Mouse (Mus musculus) forebrain, embryonic 15.5 days (tissue): ENCODE data around the gene Acy3. TPM values are rescaled to one million over a fixed set of nuclear protein-coding genes. Genes with fewer than 3 reads are reported as not detected.
"Not testable (repeated sequence)": the region's sequence is repeated elsewhere in the genome, so short reads cannot be mapped to it uniquely, and the experiment has no call there.

Experiments
- ATAC-seq: fragments of 200-750 bp; cut with Nextera tagmentation; replicated peaks from 2 replicates; pipeline ENCODE4 v1.8.0; 2017; ENCODE audit warnings: mild to moderate bottlenecking, moderate TSS enrichment, moderate library complexity
- H3K27ac ChIP-seq: fragments of 300-500 bp; sonication (generic); replicated peaks from 2 replicates; pipeline ENCODE4 v1.5.1; 2015; ENCODE audit warnings: mild to moderate bottlenecking, inconsistent platforms
- H3K27me3 ChIP-seq: fragments of 300-500 bp; sonication (generic); 2 replicates; pipeline ENCODE4 v1.6.1; 2015; ENCODE audit warnings: inconsistent platforms
- H3K36me3 ChIP-seq: fragments of 300-500 bp; sonication (generic); 2 replicates; pipeline ENCODE4 v1.6.1; 2015; ENCODE audit warnings: mild to moderate bottlenecking, inconsistent platforms
- H3K4me1 ChIP-seq: fragments of 300-500 bp; sonication (generic); 2 replicates; pipeline ENCODE4 v1.6.1; 2015; ENCODE audit warnings: inconsistent platforms
- H3K4me2 ChIP-seq: fragments of 300-500 bp; sonication (generic); replicated peaks from 2 replicates; pipeline ENCODE4 v1.6.1; 2015; ENCODE audit warnings: mild to moderate bottlenecking, inconsistent platforms
- H3K4me3 ChIP-seq: fragments of 300-500 bp; sonication (generic); 2 replicates; pipeline ENCODE4 v1.5.1; 2015; ENCODE audit warnings: mild to moderate bottlenecking, inconsistent platforms
- H3K9ac ChIP-seq: fragments of 300-500 bp; sonication (generic); replicated peaks from 2 replicates; pipeline ENCODE4 v1.6.1; 2015; ENCODE audit warnings: mild to moderate bottlenecking, inconsistent platforms
- H3K9me3 ChIP-seq: fragments of 300-500 bp; sonication (generic); 2 replicates; pipeline ENCODE4 v1.6.1; 2016; ENCODE audit warnings: inconsistent platforms
- WGBS: fragments of 180-500 bp; shearing (Covaris S2); methylation state at CpG from one replicate; pipeline ENCODE4 v1.1.7; 2015; ENCODE audit warnings: mixed read lengths; 5-methylcytosine and 5-hydroxymethylcytosine counted together
- polyA plus RNA-seq: library from polyadenylated mRNA; unstranded; fragments of >200 nt; fragmentation: Nextera tagmentation; extraction: Ambion mirVana; gene quantifications from 2 replicates; pipeline ENCODE4 v1.2.1, GENCODE M21; 2015

The Acy3 gene
- polyA plus RNA-seq, 1 experiment from 2014 or later: 1.3 TPM

DNA sequence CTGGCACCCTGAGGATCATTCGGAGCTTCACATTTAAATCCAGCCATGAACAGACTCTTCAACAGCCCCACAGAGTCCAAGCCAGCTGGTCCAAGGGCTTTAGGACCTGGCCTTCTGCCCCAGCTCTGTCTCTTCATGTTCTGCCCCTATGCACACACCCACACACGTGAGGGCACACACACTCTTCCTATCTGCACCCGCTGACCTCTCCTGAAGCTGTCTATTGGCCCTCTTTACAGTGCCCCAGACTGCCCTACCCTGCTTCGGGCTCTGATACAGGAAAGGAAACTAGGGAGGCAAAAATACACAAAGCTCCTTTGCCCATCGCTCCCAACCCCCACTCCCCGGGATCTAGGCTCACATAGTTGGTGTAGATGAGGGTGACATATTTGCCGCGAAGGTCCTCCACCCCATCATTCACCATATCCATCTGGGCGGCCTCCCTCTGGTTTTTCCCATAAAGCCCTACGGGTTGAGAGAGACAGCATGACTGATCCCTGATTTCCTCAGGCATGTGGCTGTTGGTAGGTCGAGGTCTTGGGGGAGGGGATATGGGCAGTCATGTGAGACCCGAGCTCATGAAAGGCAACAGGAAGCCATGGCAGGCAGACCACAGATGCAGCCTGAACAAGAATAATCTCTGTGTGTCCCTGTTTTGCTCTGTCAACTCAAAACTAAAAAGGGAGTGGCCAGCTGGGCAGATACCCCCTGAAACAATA, 50.1 kb downstream of the Acy3 start:
- Histone ChIP-seq H3K4me1 (peaks cover 17% of the 10 kb centered on the region), H3K9me3 (no peaks in the 10 kb centered on the region), H3K4me3 (no peak overlapping the region), H3K9ac (no peak overlapping the region), H3K27ac (no peak overlapping the region), H3K27me3 (no peaks in the 10 kb centered on the region), H3K4me2 (no peak overlapping the region), H3K36me3 (no peaks in the 10 kb centered on the region)
- WGBS: 84% methylated on average over 12 of the region's 12 CpGs
- no peak for ATAC-seq

DNA sequence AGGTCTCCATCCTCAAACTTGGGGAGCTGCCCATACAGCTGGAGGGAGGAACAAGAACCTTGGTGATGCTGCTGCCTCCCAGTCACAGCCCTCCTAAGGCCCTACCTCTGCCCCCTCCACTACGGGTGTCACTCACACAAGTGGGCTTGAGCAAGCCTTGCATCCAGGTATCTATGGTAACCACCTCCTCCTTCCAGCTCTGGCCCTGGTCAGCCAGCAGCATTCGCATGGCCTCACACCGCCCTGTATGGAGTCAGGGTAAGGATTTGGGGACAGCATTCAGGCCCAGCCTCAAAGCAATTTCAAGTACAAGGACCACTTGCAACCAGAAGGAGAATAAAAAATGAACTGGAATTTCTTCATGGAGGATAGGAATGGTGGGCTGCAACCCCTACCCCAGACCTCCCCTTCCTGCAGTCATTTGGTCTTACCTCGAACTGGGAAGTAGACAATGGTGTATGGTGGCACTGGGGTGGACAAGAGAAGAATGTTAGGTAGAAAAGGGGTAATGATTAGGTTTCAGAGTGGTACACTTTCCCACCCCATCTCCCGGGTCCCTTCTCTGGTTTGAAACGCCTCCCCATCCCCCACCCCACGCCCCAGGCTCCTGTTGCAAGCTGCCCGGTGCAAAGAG, 50.9 kb downstream of the Acy3 start:
- Histone ChIP-seq H3K4me3 (peak overlapping the region; percentile 61), H3K9ac (peak overlapping the region; percentile 62), H3K4me1 (peaks cover 17% of the 10 kb centered on the region), H3K27ac (peak overlapping the region; percentile 57), H3K4me2 (peak overlapping the region; percentile 90)
- 19% methylated on average over 7 of the region's 8 CpGs for WGBS
- H3K9me3 ChIP-seq, H3K36me3 ChIP-seq, H3K27me3 ChIP-seq: not testable (repeated sequence)
- ATAC-seq: peak; percentile 32

DNA sequence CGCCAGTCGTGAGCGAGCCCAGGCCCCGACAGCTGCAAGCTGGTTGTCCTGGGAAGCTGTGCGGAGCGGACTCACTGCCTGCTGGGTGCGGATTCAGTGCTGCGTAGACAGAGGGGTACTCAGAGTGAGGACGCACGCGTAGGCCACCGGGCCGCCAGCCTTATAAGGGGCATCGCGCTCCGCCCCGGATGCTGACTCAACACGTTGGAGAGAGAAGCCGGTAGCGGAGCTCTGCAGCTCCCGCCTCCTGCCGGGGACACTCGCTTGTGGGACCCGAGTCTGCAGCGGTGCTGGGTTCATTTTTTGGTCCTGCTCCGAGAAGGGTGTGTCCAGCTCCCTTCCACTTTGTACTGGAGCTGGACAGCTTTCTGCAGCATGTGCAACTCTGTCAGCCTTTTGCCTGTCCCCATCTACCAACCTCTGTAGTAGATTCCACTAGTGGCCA, 51.4 kb downstream of the Acy3 start, which contains the start of gene Gstp1:
Gstp1 (minus strand) TSS at position 198 of the 445 bp plus-strand sequence.
- Histone ChIP-seq H3K4me3 (peak within 1 kb of the TSS; percentile 61), H3K4me2 (peak within 1 kb of the TSS; percentile 90), H3K4me1 (peaks cover 17% of the 10 kb centered on the region), H3K9ac (peak within 1 kb of the TSS; percentile 62), H3K27ac (peak within 1 kb of the TSS; percentile 57), H3K36me3 (no peaks in the 10 kb centered on the region), H3K27me3 (no peaks in the 10 kb centered on the region), H3K9me3 (no peaks in the 10 kb centered on the region)
- under 1% methylated on average over 26 of the region's 26 CpGs for WGBS
- ATAC-seq: peak; percentile 85

Other genes starting within 250 kb of the Acy3 start
- gene Kmt5b, start 219.1 kb upstream of the Acy3 start, polyA plus RNA-seq: 52.3 and 62.9 TPM in 2 replicates
- gene Chka, start 134.8 kb upstream of the Acy3 start, polyA plus RNA-seq: 62.4 and 62.5 TPM in 2 replicates
- 11.9 and 13.3 TPM in 2 replicates for gene Tcirg1, start 79.4 kb upstream of the Acy3 start, polyA plus RNA-seq
- 195 and 201 TPM in 2 replicates for gene Ndufs8, start 73.8 kb upstream of the Acy3 start, polyA plus RNA-seq
- 1.5 and 1.8 TPM in 2 replicates for gene Aldh3b1, start 56.8 kb upstream of the Acy3 start, polyA plus RNA-seq
- 6.6 and 6.9 TPM in 2 replicates for gene Unc93b1, start 51.4 kb upstream of the Acy3 start, polyA plus RNA-seq
- not detected in 2 replicates for gene Aldh3b3, start 27.9 kb upstream of the Acy3 start, polyA plus RNA-seq
- gene Aldh3b2, start 14.2 kb upstream of the Acy3 start, polyA plus RNA-seq: 0.22 and 0.28 TPM in 2 replicates
- 0.13 TPM in 1 of 2 replicates, not detected in the other for gene Tbx10, start 6.2 kb downstream of the Acy3 start, polyA plus RNA-seq
- gene Nudt8, start 14.0 kb downstream of the Acy3 start, polyA plus RNA-seq: 36.0 and 40.8 TPM in 2 replicates
- 6.8 and 7.6 TPM in 2 replicates for gene Gm49405, start 14.1 kb downstream of the Acy3 start, polyA plus RNA-seq
- 9.0 and 11.1 TPM in 2 replicates for gene Doc2g, start 16.7 kb downstream of the Acy3 start, polyA plus RNA-seq
- gene Ndufv1, start 26.2 kb downstream of the Acy3 start, polyA plus RNA-seq: 225 and 228 TPM in 2 replicates
- 421 and 426 TPM in 2 replicates for gene Gstp1, start 51.4 kb downstream of the Acy3 start, polyA plus RNA-seq
- 1.3 and 4.6 TPM in 2 replicates for gene Gstp2, start 59.5 kb downstream of the Acy3 start, polyA plus RNA-seq
- gene Gstp3, start 73.0 kb downstream of the Acy3 start, polyA plus RNA-seq: not detected in 2 replicates
- not detected in 2 replicates for gene Cabp2, start 95.0 kb downstream of the Acy3 start, polyA plus RNA-seq
- 82.1 and 83.2 TPM in 2 replicates for gene Cdk2ap2, start 110.6 kb downstream of the Acy3 start, polyA plus RNA-seq
- gene Pitpnm1, start 113.4 kb downstream of the Acy3 start, polyA plus RNA-seq: 40.7 and 47.2 TPM in 2 replicates
- gene Aip, start 139.3 kb downstream of the Acy3 start, polyA plus RNA-seq: 90.1 and 92.5 TPM in 2 replicates
- not detected in 2 replicates for gene Gpr152, start 153.2 kb downstream of the Acy3 start, polyA plus RNA-seq
- 0.10 and 0.15 TPM in 2 replicates for gene Cabp4, start 157.5 kb downstream of the Acy3 start, polyA plus RNA-seq
- gene Coro1b, start 162.0 kb downstream of the Acy3 start, polyA plus RNA-seq: 144 and 145 TPM in 2 replicates
- 0.59 and 1.1 TPM in 2 replicates for gene Ptprcap, start 167.0 kb downstream of the Acy3 start, polyA plus RNA-seq
- gene Rps6kb2, start 176.8 kb downstream of the Acy3 start, polyA plus RNA-seq: 54.1 and 54.6 TPM in 2 replicates
- gene Carns1, start 188.9 kb downstream of the Acy3 start, polyA plus RNA-seq: 3.4 and 4.2 TPM in 2 replicates
- gene Tbc1d10c, start 204.7 kb downstream of the Acy3 start, polyA plus RNA-seq: 0.70 and 0.86 TPM in 2 replicates
- gene Ppp1ca, start 205.5 kb downstream of the Acy3 start, polyA plus RNA-seq: 560 and 578 TPM in 2 replicates
- gene Rad9a, start 215.1 kb downstream of the Acy3 start, polyA plus RNA-seq: 22.6 and 25.2 TPM in 2 replicates
- gene Clcf1, start 227.7 kb downstream of the Acy3 start, polyA plus RNA-seq: 0.39 and 0.43 TPM in 2 replicates
- gene AC109138.7, start 227.8 kb downstream of the Acy3 start, polyA plus RNA-seq: not detected in 2 replicates
- 17.2 and 18.1 TPM in 2 replicates for gene Pold4, start 245.3 kb downstream of the Acy3 start, polyA plus RNA-seq